Mouse (Mus musculus): ENCODE measurements around the gene Serpina7.

DNA sequence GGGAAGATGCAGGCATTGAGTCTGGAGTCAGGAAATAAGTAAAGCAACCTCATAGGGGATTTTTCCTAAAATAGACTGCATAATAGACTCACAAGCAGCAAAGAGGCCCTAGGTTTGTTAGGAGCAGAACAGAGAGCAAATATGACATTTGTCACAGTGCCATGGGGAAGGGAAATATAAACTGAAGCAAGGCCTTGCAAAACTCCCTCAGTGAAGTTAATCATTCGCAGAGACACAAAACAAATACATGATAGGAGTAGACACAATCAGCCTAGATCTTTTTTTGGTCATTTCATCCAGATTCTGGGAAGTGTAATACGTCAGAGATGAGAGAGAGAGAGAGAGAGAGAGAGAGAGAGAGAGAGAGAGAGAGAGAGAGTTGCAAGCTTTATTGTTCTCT lies 45.7 kb downstream of the Serpina7 start:
- TF ChIP-seq GATA1 (IDR thresholded peaks at IDR 0.05; ENCODE audit: borderline replicate concordance, low read length): no peak
- no peak for TF ChIP-seq FLI1 (IDR thresholded peaks at IDR 0.05; ENCODE audit: low read length)
